Mouse (Mus musculus): Measurements from ENCODE around the gene Gm49450. TPM values are rescaled to one million over a fixed set of nuclear protein-coding genes. Genes with fewer than 3 reads are reported as not detected.
"Not testable (repeated sequence)": the region's sequence is repeated elsewhere in the genome, so short reads cannot be mapped to it uniquely, and the experiment has no call there.

Gene Gm49450
- total RNA-seq, 1 experiment from 2014 or later, result 50.0 TPM

GRCm38 (mm10) chr15:98959531-98959930 is 6.2 kb upstream of the Gm49450 start:
- ATAC-seq (ENCODE audit: extremely low read depth, insufficient number of reproducible peaks, low FRiP score, poor library complexity, severe bottlenecking), result no peak

GRCm38 (mm10) chr15:98958901-98959420 is 5.6 kb upstream of the Gm49450 start:
- no peak for ATAC-seq (ENCODE audit: extremely low read depth, insufficient number of reproducible peaks, low FRiP score, poor library complexity, severe bottlenecking)

- ATAC-seq (ENCODE audit: extremely low read depth, insufficient number of reproducible peaks, low FRiP score, poor library complexity, severe bottlenecking), result no peak
Observed at GRCm38 (mm10) chr15:98957475-98957874, 4.1 kb upstream of the Gm49450 start.

GRCm38 (mm10) chr15:98956000-98956399 is 2.6 kb upstream of the Gm49450 start:
- ATAC-seq (ENCODE audit: extremely low read depth, insufficient number of reproducible peaks, low FRiP score, poor library complexity, severe bottlenecking), result no peak

- ATAC-seq (ENCODE audit: extremely low read depth, insufficient number of reproducible peaks, low FRiP score, poor library complexity, severe bottlenecking), result no peak
Observed at GRCm38 (mm10) chr15:98955324-98955723, 2.0 kb upstream of the Gm49450 start.

- ATAC-seq (ENCODE audit: extremely low read depth, insufficient number of reproducible peaks, low FRiP score, poor library complexity, severe bottlenecking), result no peak
Observed at GRCm38 (mm10) chr15:98954425-98955253, 1.3 kb upstream of the Gm49450 start.

GRCm38 (mm10) chr15:98952751-98953400 is 475 bp downstream of the Gm49450 start:
- peak; percentile 54 for ATAC-seq (ENCODE audit: extremely low read depth, insufficient number of reproducible peaks, low FRiP score, poor library complexity, severe bottlenecking)

- no peak for ATAC-seq (ENCODE audit: extremely low read depth, insufficient number of reproducible peaks, low FRiP score, poor library complexity, severe bottlenecking)
Observed at GRCm38 (mm10) chr15:98952063-98952455, 1.3 kb downstream of the Gm49450 start.

GRCm38 (mm10) chr15:98951122-98952062 is 2.0 kb downstream of the Gm49450 start:
- not testable (repeated sequence) for ATAC-seq (ENCODE audit: extremely low read depth, insufficient number of reproducible peaks, low FRiP score, poor library complexity, severe bottlenecking)

- no peak for ATAC-seq (ENCODE audit: extremely low read depth, insufficient number of reproducible peaks, low FRiP score, poor library complexity, severe bottlenecking)
Observed at GRCm38 (mm10) chr15:98949607-98949892, 3.8 kb downstream of the Gm49450 start.

- ATAC-seq (ENCODE audit: extremely low read depth, insufficient number of reproducible peaks, low FRiP score, poor library complexity, severe bottlenecking), result no peak
Observed at GRCm38 (mm10) chr15:98948857-98949606, 4.3 kb downstream of the Gm49450 start.

GRCm38 (mm10) chr15:98948382-98948781 is 5.0 kb downstream of the Gm49450 start:
- no peak for ATAC-seq (ENCODE audit: extremely low read depth, insufficient number of reproducible peaks, low FRiP score, poor library complexity, severe bottlenecking)

- no peak for ATAC-seq (ENCODE audit: extremely low read depth, insufficient number of reproducible peaks, low FRiP score, poor library complexity, severe bottlenecking)
Observed at GRCm38 (mm10) chr15:98947884-98948283, 5.5 kb downstream of the Gm49450 start.

- ATAC-seq (ENCODE audit: extremely low read depth, insufficient number of reproducible peaks, low FRiP score, poor library complexity, severe bottlenecking), result no peak
Observed at GRCm38 (mm10) chr15:98943133-98943532, 10.2 kb downstream of the Gm49450 start.

GRCm38 (mm10) chr15:98942081-98942480 is 11.3 kb downstream of the Gm49450 start:
- no peak for ATAC-seq (ENCODE audit: extremely low read depth, insufficient number of reproducible peaks, low FRiP score, poor library complexity, severe bottlenecking)

- ATAC-seq (ENCODE audit: extremely low read depth, insufficient number of reproducible peaks, low FRiP score, poor library complexity, severe bottlenecking), result no peak
Observed at GRCm38 (mm10) chr15:98941539-98941938, 11.8 kb downstream of the Gm49450 start.

- ATAC-seq (ENCODE audit: extremely low read depth, insufficient number of reproducible peaks, low FRiP score, poor library complexity, severe bottlenecking), result no peak
Observed at GRCm38 (mm10) chr15:98940816-98941215, 12.5 kb downstream of the Gm49450 start.

- peak; percentile 72 for ATAC-seq (ENCODE audit: extremely low read depth, insufficient number of reproducible peaks, low FRiP score, poor library complexity, severe bottlenecking)
Observed at GRCm38 (mm10) chr15:98934217-98934839, 19.0 kb downstream of the Gm49450 start, which contains the start of gene Tuba1b. Tuba1b (minus strand) TSS chr15:98934565.
